Mouse (Mus musculus) megakaryocyte, adult 5-6 weeks (primary cell): ENCODE data around the gene Akt1s1. TPM values are rescaled to one million over a fixed set of nuclear protein-coding genes. Genes with fewer than 3 reads are reported as not detected.
A peak's percentile ranks its signal among the peaks of the same experiment; 100 is the strongest.

ENCODE experiments used
- ATAC-seq: 2 replicates; pipeline ENCODE4 v1.8.0; 2016; ENCODE audit warnings: mild to moderate bottlenecking, inconsistent platforms; ENCODE audit not compliant: poor library complexity, severe bottlenecking
- total RNA-seq, 2 experiments: library from RNA; stranded (forward) in 1 of 2; stranded (reverse) in 1 of 2; fragments of 153-499, 151-499 nt in 1 of 2; fragments of 221-1000, 200-1000 nt in 1 of 2; gene quantifications; 2 replicates each; pipeline versions ENCODE4 v1.2.3 to v1.2.4; 2015 to 2017

The Akt1s1 gene
- total RNA-seq, 2 experiments from 2014 or later, result 6.5 to 9.6 TPM

- ATAC-seq, result peak; percentile 85
Observed at GRCm38 (mm10) chr7:44824872-44825271, 23.9 kb upstream of the Akt1s1 start.

DNA sequence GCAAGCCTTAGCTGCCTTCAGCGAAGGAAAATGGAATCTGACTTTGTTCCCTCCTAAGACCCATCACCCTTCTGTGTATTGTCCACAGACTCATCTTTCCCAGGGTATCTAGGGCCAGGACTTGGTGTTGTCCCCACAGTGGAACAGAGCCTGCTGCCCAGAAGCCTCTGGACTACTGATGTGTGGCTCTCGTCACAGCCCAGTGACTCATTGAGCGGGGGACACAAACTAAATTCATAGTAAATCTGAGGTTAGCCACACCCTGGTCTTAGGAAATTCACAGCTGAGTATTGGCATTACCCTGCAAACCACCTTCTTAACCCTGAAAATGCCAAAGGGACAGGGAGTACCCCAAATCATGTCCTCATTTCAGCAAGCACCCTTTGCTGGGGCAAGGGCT, 22.0 kb upstream of the Akt1s1 start:
- peak; percentile 44 for ATAC-seq

- ATAC-seq, result no peak
Observed at GRCm38 (mm10) chr7:44828706-44829105, 20.1 kb upstream of the Akt1s1 start.

DNA sequence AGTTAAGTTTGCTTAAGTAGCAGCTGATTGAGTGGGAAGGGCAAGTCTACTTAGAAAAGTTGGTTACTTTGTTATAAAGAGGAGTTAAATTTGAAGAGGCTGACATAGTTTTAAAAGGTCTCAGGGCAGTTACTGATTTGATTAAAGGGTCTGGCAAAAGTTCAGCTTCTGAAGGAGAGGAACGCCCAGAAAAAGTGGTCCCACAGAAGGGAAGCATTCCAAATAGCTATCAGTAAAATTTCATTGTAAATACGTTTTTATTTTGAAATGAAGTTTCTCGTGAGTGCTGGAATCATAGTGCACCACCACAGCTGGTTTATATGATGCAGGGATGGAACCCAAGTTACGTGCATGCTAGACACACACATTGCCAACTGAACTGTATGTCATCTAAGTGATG, 16.0 kb upstream of the Akt1s1 start:
- ATAC-seq, result no peak

DNA sequence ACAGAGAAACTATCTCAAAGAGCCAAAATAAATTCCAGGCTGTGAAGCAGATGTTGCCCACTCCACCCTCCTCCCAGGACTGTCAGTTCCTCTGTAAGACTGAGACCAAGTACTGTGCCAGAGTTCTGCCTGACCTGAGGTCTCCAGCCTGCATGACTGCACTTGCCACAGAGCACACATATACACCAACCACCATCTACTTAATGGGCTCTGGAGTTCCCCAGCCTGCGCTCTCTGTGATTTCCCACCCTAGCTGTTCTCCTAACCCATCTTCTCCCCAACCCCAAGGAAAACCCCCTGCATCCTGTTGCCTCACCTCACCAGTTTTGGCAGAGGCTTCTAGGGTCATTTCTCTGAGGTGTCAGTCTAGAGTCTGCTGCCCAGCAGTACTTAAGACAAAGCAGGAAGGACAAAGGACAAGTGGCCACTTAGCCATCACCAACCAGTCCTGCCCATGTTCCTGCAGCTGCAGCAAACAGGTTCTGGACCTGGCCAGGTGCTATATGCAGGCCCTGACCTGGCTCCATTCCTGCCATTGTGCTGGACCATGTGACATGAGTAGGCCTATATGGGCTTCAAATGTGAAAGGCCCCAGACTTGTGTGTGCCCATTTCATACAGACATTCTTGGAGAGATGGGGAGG, 13.3 kb upstream of the Akt1s1 start:
- ATAC-seq, result no peak

- ATAC-seq, result no peak
Observed at GRCm38 (mm10) chr7:44836016-44836404, 12.8 kb upstream of the Akt1s1 start.

DNA sequence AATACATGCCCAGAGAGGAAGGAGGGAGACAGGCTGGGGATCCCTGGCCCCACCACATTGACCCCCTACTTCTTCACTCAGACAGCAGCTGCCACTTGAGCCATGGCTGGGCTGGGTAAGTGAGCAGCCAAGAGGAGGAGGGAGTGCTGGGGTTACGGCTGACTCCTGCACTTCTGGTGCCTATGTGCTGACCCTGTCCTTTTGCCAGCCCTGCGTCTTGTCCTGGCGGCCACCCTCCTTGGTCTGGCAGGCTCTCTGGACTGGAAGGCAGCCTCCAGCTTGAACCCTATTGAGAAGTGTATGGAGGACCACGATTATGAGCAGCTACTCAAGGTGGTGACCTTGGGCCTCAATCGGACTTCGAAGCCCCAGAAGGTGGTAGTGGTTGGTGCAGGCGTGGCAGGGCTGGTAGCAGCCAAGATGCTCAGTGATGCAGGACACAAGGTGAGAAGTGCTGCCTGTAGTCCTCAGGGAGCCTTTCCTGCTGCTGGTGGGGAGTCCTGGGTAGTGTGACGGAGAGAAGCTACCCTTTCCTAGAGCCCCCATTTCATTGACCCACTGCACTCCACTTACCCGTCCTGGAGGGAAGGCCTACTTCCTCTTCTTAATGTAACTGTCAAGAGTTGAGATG, 12.3 kb upstream of the Akt1s1 start:
- ATAC-seq, result no peak

GRCm38 (mm10) chr7:44838073-44838472, 10.7 kb upstream of the Akt1s1 start:
- no peak for ATAC-seq

DNA sequence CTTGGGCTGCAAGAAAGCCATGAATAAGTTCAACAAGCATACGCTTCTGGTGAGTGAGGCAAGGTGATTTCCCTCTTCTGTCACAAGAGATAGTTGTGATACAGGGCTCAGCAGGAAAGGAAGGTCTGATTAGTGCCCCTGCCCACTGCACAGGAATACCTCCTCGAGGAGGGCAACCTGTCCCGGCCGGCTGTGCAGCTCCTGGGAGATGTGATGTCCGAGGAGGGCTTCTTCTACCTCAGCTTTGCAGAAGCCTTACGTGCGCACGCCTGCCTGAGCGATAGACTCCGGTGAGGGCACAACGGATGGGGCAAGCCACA, 9.7 kb upstream of the Akt1s1 start:
- no peak for ATAC-seq

DNA sequence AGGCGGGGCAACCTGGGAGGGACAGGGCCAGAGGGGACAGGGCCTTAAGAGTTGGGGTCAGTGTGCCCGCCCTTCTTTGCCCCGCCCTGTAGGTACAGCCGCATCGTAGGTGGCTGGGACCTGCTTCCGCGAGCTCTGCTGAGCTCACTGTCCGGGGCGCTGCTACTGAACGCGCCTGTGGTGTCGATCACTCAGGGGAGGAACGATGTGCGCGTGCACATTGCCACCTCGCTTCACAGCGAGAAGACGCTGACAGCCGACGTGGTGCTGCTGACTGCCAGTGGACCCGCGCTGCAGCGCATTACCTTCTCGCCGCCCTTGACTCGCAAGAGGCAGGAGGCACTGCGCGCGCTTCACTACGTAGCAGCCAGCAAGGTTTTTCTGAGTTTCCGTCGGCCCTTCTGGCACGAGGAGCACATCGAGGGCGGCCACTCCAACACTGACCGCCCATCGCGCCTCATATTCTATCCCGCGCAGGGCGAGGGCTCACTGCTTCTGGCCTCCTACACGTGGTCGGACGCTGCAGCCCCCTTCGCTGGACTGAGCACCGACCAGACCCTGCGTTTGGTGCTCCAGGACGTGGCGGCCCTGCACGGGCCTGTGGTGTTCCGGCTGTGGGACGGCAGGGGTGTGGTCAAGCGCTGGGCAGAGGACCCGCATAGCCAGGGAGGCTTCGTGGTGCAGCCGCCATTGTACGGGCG, 9.2 kb upstream of the Akt1s1 start:
- ATAC-seq, result peak; percentile 62

DNA sequence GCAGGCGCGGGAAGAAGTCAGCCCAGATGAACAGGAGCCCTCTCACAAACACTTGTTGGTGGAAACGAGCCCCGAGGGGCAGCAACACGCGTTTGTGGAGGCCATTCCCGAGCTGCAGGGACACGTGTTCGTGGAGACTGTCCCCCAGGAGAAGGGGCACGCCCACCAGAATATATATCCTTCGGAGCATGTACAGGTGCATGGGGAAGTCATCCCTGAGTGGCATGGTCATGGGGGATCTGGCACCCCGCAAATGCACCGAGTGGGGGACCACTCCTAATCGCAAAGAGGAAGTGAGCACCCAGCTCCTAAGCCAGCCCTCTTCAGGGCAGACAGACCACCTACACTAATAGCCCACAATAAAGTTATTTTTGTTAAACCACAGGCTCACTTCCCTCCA, 8.4 kb upstream of the Akt1s1 start:
- ATAC-seq, result peak; percentile 19; the same call in 1 of the 2 replicates

- ATAC-seq, result no peak
Observed at GRCm38 (mm10) chr7:44841825-44842463, 6.8 kb upstream of the Akt1s1 start.

GRCm38 (mm10) chr7:44845006-44845405, 3.8 kb upstream of the Akt1s1 start:
- no peak for ATAC-seq

GRCm38 (mm10) chr7:44846804-44847203, 2.0 kb upstream of the Akt1s1 start:
- ATAC-seq, result no peak

- ATAC-seq, result no peak
Observed at GRCm38 (mm10) chr7:44847772-44848171, 1.0 kb upstream of the Akt1s1 start.

DNA sequence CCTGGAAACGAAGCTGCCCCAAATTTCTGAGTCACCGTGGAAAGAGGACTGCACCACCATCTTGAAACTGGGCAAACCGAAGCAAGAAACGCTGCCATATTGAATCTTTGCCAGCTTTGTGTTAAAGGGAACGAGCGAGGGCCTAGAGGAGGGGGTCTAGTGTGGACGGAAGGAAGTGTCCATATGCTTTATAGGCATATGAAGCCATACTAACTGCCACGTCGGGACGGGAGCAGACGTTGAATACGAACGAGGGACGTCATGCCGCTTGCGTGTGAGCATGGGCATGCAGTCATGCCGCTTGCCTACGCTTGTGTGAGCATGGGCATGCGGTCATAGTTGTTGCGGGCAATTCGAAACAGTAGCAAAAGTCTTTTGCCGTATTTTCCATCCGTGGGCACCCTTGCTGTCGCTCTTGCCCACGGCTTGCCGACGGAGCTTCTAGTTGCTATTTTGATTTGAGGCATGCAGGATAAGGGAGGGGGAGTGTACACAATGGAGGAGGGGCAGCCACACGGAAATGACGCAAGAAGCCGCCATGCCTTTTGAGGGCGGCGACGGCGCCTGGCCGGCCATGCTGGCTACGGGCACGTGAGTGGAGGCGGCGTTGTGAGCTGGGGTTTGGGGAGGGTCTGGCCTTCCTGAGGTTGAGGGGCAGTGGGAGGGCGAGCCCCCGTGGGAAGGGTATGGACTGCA, 773 bp downstream of the Akt1s1 start:
- peak; percentile 48 for ATAC-seq

- ATAC-seq, result no peak
Observed at GRCm38 (mm10) chr7:44850146-44850545, 1.4 kb downstream of the Akt1s1 start.

DNA sequence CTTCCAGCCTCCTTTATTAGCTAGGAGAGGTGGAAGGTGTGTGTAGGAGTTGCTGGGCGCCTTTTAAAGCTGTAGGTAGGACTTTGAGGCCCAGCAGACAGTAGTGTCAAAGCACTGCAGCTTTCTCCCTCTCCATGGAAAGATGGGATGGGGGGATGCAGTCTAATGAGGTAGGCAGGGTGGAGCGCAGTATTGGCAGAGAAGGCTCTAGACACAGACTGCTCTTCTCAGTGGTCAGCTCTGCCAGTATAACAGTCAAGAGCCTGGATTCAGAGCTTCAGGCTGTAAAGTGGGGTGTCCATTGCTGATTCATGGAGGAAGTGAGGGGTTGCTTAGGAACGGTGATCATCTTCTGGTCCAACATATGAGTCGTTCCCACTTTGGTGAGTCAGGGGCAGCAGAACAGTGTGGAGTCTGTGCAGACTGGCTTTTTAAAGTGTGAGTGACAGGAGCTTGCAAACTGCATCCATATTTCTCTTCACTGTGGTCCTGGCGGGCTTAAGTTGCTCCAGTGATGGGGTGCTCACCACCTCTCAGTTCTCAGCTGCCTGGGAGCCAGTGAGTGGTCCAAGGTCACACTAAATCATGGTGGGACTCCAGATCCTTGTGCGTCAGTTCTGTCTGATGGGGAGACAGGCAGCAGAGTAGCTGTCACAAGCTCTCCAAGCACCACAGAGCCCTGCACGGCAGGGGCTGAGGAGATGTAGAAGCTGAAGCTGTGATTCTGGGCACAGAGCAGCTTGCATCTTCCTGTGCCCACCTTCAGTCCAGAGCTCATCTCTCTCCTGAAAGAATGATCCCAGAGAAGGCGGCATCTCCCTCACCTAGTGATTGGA, 2.2 kb downstream of the Akt1s1 start:
- ATAC-seq, result no peak

DNA sequence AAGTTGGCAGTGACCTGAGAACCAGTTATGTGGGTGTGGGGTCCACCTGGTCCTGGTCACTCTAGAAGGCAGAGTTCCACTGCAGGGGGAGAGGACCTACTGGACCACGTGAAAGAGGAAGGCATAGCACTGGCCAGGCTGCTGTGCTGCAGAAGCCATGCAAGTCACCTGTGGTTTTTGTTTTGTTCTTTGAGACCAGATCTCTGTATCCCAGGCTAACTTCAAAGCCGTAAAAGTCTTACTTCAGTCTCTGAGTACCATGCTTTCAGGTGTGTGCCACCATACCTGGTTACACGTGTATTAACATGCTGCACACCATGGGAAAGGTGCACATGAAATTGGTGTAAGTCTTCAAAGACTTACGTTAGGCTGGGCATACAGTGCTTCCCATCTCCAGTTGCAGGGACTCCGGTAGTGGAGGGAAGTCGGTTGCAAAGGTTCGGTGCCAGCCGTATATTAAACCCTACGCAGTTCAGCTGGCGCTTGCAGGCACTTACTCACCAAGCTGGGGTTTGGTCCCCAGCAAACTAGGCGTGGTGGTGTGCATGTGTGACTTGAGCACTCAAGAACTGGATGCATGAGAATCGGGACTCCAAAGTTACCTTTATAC, 2.9 kb downstream of the Akt1s1 start:
- ATAC-seq, result no peak
